Mouse (Mus musculus): ENCODE measurements at regions not wholly inside any gene's neighbourhood (a gene's known extent, or its start where the extent isn't known, plus 50 kb on each side); places are given as distances from the start of the nearest gene placed in this dataset.

DNA sequence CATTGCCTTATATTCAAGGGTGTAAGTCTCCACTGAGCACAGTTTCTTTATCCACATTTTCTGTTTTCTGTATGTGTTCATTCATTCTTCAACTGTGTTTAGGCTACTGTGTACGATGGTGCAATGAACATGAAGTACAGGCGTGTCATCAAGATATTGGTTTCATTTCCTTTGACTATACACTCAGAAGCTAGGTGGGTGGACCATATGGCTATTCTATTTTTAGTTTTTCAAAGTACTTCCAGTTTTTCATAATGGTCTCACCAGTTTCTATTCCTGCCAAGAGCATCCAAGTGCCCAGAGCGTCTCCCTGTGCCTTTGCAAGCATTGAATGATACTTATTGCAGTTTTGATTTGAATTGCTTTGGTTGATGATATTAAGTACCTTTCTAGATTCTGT is 132.8 kb upstream of the Nxpe4 start:
- Histone ChIP-seq H3K27me3 (ENCODE audit: control insufficient read depth, insufficient read depth, low read length) (no peaks in the 10 kb centered on the region), H3K4me3 (ENCODE audit: low read depth, low read length) (no peak overlapping the region), H3K4me1 (ENCODE audit: control insufficient read depth, insufficient read depth) (no peaks in the 10 kb centered on the region), H3K36me3 (replicated peaks; ENCODE audit: control insufficient read depth, insufficient read depth, low read length) (no peaks in the 10 kb centered on the region), H3K4me2 (ENCODE audit: low read depth, low read length) (no peak overlapping the region), H3K27ac (ENCODE audit: low read depth) (no peak overlapping the region), H3K9ac (replicated peaks; ENCODE audit: low read depth, low read length) (no peak overlapping the region), H3K9me3 (replicated peaks; ENCODE audit: control insufficient read depth, low read length) (no peaks in the 10 kb centered on the region)
- 65% methylated on average over 3 of the region's 3 CpGs for WGBS
- DNase-seq (ENCODE audit: low spot score) (no peak), ATAC-seq (ENCODE audit: insufficient read depth, low read depth) (no peak)
- no peak for TF ChIP-seq EP300 (IDR thresholded peaks at IDR 0.05; ENCODE audit: low read depth)
- no peak for TF ChIP-seq CTCF (IDR thresholded peaks at IDR 0.05; ENCODE audit: low read depth)

DNA sequence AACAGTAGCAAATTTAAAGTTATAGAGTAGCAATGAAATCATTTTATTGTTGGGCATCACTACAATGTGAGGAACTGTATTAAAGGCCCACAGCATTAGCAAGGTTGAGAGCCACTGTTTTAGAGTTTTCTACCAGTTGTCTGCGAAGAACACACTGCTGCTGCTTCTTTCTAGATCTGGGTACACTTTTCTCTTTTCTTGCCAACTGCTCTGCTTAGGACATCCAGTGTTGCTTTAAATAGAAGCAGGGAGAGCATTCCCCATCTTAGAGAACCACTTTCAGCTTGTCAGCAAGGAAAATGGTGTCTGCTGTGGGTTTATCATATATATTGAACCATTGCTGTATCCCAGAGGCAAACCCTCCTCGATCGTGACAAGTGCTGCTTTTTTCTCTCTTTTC is 131.0 kb upstream of the Nxpe4 start:
- H3K4me2 ChIP-seq (ENCODE audit: low read depth, low read length), result no peak overlapping the region
- ATAC-seq (ENCODE audit: insufficient read depth, low read depth), result no peak
- H3K4me1 ChIP-seq (ENCODE audit: control insufficient read depth, insufficient read depth), result no peaks in the 10 kb centered on the region
- no peaks in the 10 kb centered on the region for H3K27me3 ChIP-seq (ENCODE audit: control insufficient read depth, insufficient read depth, low read length)
- H3K27ac ChIP-seq (ENCODE audit: low read depth), result no peak overlapping the region
- TF ChIP-seq CTCF (IDR thresholded peaks at IDR 0.05; ENCODE audit: low read depth) (no peak), EP300 (IDR thresholded peaks at IDR 0.05; ENCODE audit: low read depth) (no peak)
- no peaks in the 10 kb centered on the region for H3K9me3 ChIP-seq (replicated peaks; ENCODE audit: control insufficient read depth, low read length)
- no peak overlapping the region for H3K4me3 ChIP-seq (ENCODE audit: low read depth, low read length)
- H3K9ac ChIP-seq (replicated peaks; ENCODE audit: low read depth, low read length), result no peak overlapping the region
- 68% methylated on average over 3 of the region's 3 CpGs for WGBS
- H3K36me3 ChIP-seq (replicated peaks; ENCODE audit: control insufficient read depth, insufficient read depth, low read length), result no peaks in the 10 kb centered on the region
- no peak for DNase-seq (ENCODE audit: low spot score)

GRCm38 (mm10) chr9:48035959-48036358 is 125.9 kb upstream of the Nxpe4 start:
- H3K9ac ChIP-seq (replicated peaks; ENCODE audit: low read depth, low read length), result no peak overlapping the region
- no peak overlapping the region for H3K4me3 ChIP-seq (ENCODE audit: low read depth, low read length)
- no peak for DNase-seq (ENCODE audit: low spot score)
- no peaks in the 10 kb centered on the region for H3K4me1 ChIP-seq (ENCODE audit: control insufficient read depth, insufficient read depth)
- H3K9me3 ChIP-seq (replicated peaks; ENCODE audit: control insufficient read depth, low read length), result no peaks in the 10 kb centered on the region
- H3K27me3 ChIP-seq (ENCODE audit: control insufficient read depth, insufficient read depth, low read length), result no peaks in the 10 kb centered on the region
- H3K4me2 ChIP-seq (ENCODE audit: low read depth, low read length), result no peak overlapping the region
- no peaks in the 10 kb centered on the region for H3K36me3 ChIP-seq (replicated peaks; ENCODE audit: control insufficient read depth, insufficient read depth, low read length)
- no peak overlapping the region for H3K27ac ChIP-seq (ENCODE audit: low read depth)
- ATAC-seq (ENCODE audit: insufficient read depth, low read depth), result no peak
- TF ChIP-seq EP300 (IDR thresholded peaks at IDR 0.05; ENCODE audit: low read depth) (no peak), CTCF (IDR thresholded peaks at IDR 0.05; ENCODE audit: low read depth) (no peak)

DNA sequence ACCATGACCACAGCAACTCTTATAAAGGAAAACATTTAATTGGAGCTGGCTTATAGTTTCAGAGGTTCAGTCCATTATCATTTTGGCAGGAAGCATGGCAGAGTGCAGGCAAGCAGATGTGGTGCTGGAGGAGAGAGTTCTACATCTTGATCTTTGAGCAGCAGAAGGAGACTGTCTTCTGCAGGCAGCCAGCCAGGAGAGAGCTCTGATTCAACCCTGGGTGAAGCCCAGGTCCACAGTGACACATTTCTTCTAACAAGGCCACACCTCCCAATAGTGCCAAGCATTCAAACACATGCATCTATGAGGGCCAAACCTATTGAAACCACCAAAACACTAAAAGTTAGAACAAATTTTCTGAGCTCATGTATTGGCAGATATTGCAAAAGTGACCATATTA is 117.0 kb upstream of the Nxpe4 start:
- no peak overlapping the region for H3K9ac ChIP-seq (replicated peaks; ENCODE audit: low read depth, low read length)
- H3K4me2 ChIP-seq (ENCODE audit: low read depth, low read length), result no peak overlapping the region
- TF ChIP-seq CTCF (IDR thresholded peaks at IDR 0.05; ENCODE audit: low read depth) (no peak), EP300 (IDR thresholded peaks at IDR 0.05; ENCODE audit: low read depth) (no peak)
- no peaks in the 10 kb centered on the region for H3K36me3 ChIP-seq (replicated peaks; ENCODE audit: control insufficient read depth, insufficient read depth, low read length)
- H3K4me3 ChIP-seq (ENCODE audit: low read depth, low read length), result no peak overlapping the region
- H3K27ac ChIP-seq (ENCODE audit: low read depth), result no peak overlapping the region
- no peaks in the 10 kb centered on the region for H3K27me3 ChIP-seq (ENCODE audit: control insufficient read depth, insufficient read depth, low read length)
- no peaks in the 10 kb centered on the region for H3K9me3 ChIP-seq (replicated peaks; ENCODE audit: control insufficient read depth, low read length)
- no peaks in the 10 kb centered on the region for H3K4me1 ChIP-seq (ENCODE audit: control insufficient read depth, insufficient read depth)
- ATAC-seq (ENCODE audit: insufficient read depth, low read depth) (no peak), DNase-seq (ENCODE audit: low spot score) (no peak)

DNA sequence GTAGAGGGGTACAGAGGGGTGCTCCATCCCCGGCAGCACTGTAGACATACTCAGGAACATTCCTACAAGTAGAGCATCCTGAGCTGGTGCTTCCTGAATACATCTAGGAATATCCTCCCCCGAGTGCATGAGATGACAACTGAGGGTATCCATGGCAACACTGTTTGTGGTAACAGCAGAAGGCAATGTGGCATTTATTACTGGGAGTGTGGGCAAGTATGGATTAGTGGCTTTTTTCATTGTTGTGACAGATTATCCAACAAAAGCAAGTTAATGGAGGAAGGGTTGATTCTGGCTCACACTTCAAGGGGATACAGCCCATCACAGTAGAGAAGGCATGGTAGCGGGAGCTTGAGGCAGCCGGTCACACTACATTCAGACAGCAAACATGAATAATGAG is 114.0 kb upstream of the Nxpe4 start:
- Histone ChIP-seq H3K4me2 (ENCODE audit: low read depth, low read length) (no peak overlapping the region), H3K9me3 (replicated peaks; ENCODE audit: control insufficient read depth, low read length) (no peaks in the 10 kb centered on the region), H3K4me1 (ENCODE audit: control insufficient read depth, insufficient read depth) (no peaks in the 10 kb centered on the region), H3K4me3 (ENCODE audit: low read depth, low read length) (no peak overlapping the region), H3K27me3 (ENCODE audit: control insufficient read depth, insufficient read depth, low read length) (no peaks in the 10 kb centered on the region), H3K36me3 (replicated peaks; ENCODE audit: control insufficient read depth, insufficient read depth, low read length) (no peaks in the 10 kb centered on the region), H3K27ac (ENCODE audit: low read depth) (no peak overlapping the region), H3K9ac (replicated peaks; ENCODE audit: low read depth, low read length) (no peak overlapping the region)
- WGBS, result 81% methylated on average over 4 of the region's 4 CpGs
- TF ChIP-seq EP300 (IDR thresholded peaks at IDR 0.05; ENCODE audit: low read depth) (no peak), CTCF (IDR thresholded peaks at IDR 0.05; ENCODE audit: low read depth) (no peak)
- DNase-seq (ENCODE audit: low spot score) (no peak), ATAC-seq (ENCODE audit: insufficient read depth, low read depth) (no peak)

GRCm38 (mm10) chr9:48053580-48053979 is 108.2 kb upstream of the Nxpe4 start:
- ATAC-seq (ENCODE audit: insufficient read depth, low read depth) (no peak), DNase-seq (ENCODE audit: low spot score) (no peak)
- TF ChIP-seq EP300 (IDR thresholded peaks at IDR 0.05; ENCODE audit: low read depth), result no peak
- TF ChIP-seq CTCF (IDR thresholded peaks at IDR 0.05; ENCODE audit: low read depth), result no peak

More at GRCm38 (mm10) chr9:48053580-48053979, 108.2 kb upstream of the Nxpe4 start:
- Histone ChIP-seq H3K4me3 (ENCODE audit: low read depth, low read length) (no peak overlapping the region), H3K27me3 (ENCODE audit: control insufficient read depth, insufficient read depth, low read length) (no peaks in the 10 kb centered on the region), H3K9me3 (replicated peaks; ENCODE audit: control insufficient read depth, low read length) (no peaks in the 10 kb centered on the region), H3K27ac (ENCODE audit: low read depth) (no peak overlapping the region), H3K4me1 (ENCODE audit: control insufficient read depth, insufficient read depth) (no peaks in the 10 kb centered on the region), H3K36me3 (replicated peaks; ENCODE audit: control insufficient read depth, insufficient read depth, low read length) (no peaks in the 10 kb centered on the region), H3K4me2 (ENCODE audit: low read depth, low read length) (no peak overlapping the region), H3K9ac (replicated peaks; ENCODE audit: low read depth, low read length) (no peak overlapping the region)
- WGBS, result 63% methylated on average over 4 of the region's 4 CpGs

Measured in heart, postnatal 0 days (tissue).